Mouse (Mus musculus) c-Kit-positive CD71-positive TER-119-positive erythroid progenitor cells, embryonic 14.5 days (primary cell): ENCODE data around the gene Hyal6.

Source experiments
- DNase-seq: peaks from one replicate; pipeline ENCODE4 v3.0.0-alpha.2; 2013; ENCODE audit warnings: low spot score

Hyal6 gene

GRCm38 (mm10) chr6:24732945-24733344 is at the start of gene Hyal6:
Hyal6 (plus strand) TSS chr6:24733245.
- no peak for DNase-seq

GRCm38 (mm10) chr6:24687871-24688270 is 45.2 kb upstream of the Hyal6 start:
- DNase-seq = no peak

GRCm38 (mm10) chr6:24694455-24695410 is 38.3 kb upstream of the Hyal6 start:
- no peak for DNase-seq

- no peak for DNase-seq
These were observed 36.9 kb upstream of the Hyal6 start for GRCm38 (mm10) chr6:24696117-24696516.

GRCm38 (mm10) chr6:24697216-24697615 is 35.8 kb upstream of the Hyal6 start:
- no peak for DNase-seq

- no peak for DNase-seq
These were observed 26.0 kb upstream of the Hyal6 start for GRCm38 (mm10) chr6:24707090-24707489.

- no peak for DNase-seq
These were observed 25.5 kb upstream of the Hyal6 start for GRCm38 (mm10) chr6:24707499-24707898.

GRCm38 (mm10) chr6:24721317-24722099 is 11.5 kb upstream of the Hyal6 start:
- DNase-seq = peak; percentile 28

GRCm38 (mm10) chr6:24728130-24728529 is 4.9 kb upstream of the Hyal6 start:
- DNase-seq = no peak

- no peak for DNase-seq
These were observed 1.5 kb downstream of the Hyal6 start for GRCm38 (mm10) chr6:24734565-24734964.

GRCm38 (mm10) chr6:24748029-24748428 is 15.0 kb downstream of the Hyal6 start, which contains the start of gene Hyal4:
Hyal4 (plus strand) TSS chr6:24748329.
- no peak for DNase-seq

GRCm38 (mm10) chr6:24759281-24759680 is 26.2 kb downstream of the Hyal6 start:
- DNase-seq = no peak

- DNase-seq = no peak
These were observed 33.2 kb downstream of the Hyal6 start for GRCm38 (mm10) chr6:24766261-24766660.

- no peak for DNase-seq
These were observed 46.1 kb downstream of the Hyal6 start for GRCm38 (mm10) chr6:24779182-24779581.

- DNase-seq = no peak
These were observed 57.8 kb downstream of the Hyal6 start, which contains the start of gene Spam1 for GRCm38 (mm10) chr6:24790888-24791287. Spam1 (plus strand) TSS chr6:24791188.
